Mouse (Mus musculus): ENCODE measurements at regions not wholly inside any gene's neighbourhood (a gene's known extent, or its start where the extent isn't known, plus 50 kb on each side); places are given as distances from the start of the nearest gene placed in this dataset.

DNA sequence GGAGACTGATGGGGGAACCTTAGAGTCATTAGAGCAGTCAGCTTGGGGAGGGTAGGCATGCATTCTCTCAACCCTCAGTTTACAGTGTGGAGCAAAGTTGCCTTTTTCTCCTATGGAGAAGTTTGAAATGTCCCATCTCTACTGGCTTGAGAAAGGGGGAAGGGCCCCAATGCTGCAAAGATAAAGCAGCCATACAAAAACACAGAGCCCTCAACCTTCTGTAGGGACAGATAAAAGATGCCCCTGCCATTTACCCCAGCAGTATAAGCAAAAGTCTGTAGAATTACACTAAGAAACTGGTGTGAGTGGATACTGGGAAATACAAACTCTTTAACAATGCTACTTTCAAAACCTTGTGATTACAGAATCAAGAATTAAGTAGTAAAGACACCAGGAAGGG lies 71.9 kb upstream of the Tmem215 start:
- Histone ChIP-seq H3K9ac (replicated peaks; ENCODE audit: low read depth, low read length) (no peak overlapping the region), H3K4me3 (replicated peaks; ENCODE audit: low read length) (no peak overlapping the region), H3K27me3 (replicated peaks; ENCODE audit: control insufficient read depth, insufficient read depth, low read length) (no peaks in the 10 kb centered on the region), H3K4me2 (ENCODE audit: low read length) (no peak overlapping the region), H3K27ac (ENCODE audit: low read length) (no peak overlapping the region), H3K4me1 (replicated peaks; ENCODE audit: control insufficient read depth, insufficient read depth, low read length) (no peaks in the 10 kb centered on the region), H3K36me3 (ENCODE audit: control insufficient read depth, insufficient read depth) (no peaks in the 10 kb centered on the region), H3K9me3 (ENCODE audit: control insufficient read depth, low read length) (no peaks in the 10 kb centered on the region)
- ATAC-seq: no peak

DNA sequence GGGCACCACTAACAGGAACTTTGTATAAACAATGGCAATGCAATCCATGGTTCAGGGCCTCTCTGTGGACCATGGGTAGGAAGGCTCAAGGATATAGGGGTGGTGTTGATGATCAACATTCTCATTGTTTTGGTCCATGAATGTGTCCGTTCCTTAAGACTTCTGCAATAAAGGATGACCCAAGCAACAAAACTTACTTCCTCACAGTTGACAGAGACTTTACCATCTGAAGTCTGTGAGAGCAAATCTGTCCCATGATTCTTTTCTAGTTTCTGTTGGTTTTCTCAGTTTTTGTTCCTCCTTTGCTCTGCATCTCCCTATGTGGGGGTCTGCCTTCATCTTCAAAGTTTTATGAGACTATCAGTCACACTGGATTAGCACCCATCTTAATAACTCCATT lies 81.8 kb upstream of the Tmem215 start:
- no peak overlapping the region for H3K27ac ChIP-seq (ENCODE audit: low read length)
- ATAC-seq: no peak
- no peaks in the 10 kb centered on the region for H3K9me3 ChIP-seq (ENCODE audit: control insufficient read depth, low read length)
- no peak overlapping the region for H3K9ac ChIP-seq (replicated peaks; ENCODE audit: low read depth, low read length)
- H3K4me1 ChIP-seq (replicated peaks; ENCODE audit: control insufficient read depth, insufficient read depth, low read length): no peaks in the 10 kb centered on the region
- H3K36me3 ChIP-seq (ENCODE audit: control insufficient read depth, insufficient read depth): no peaks in the 10 kb centered on the region
- no peak overlapping the region for H3K4me2 ChIP-seq (ENCODE audit: low read length)
- no peak overlapping the region for H3K4me3 ChIP-seq (replicated peaks; ENCODE audit: low read length)
- whole genome bisulfite sequencing: 82% methylated on average over 1 of the region's 1 CpGs
- H3K27me3 ChIP-seq (replicated peaks; ENCODE audit: control insufficient read depth, insufficient read depth, low read length): no peaks in the 10 kb centered on the region

DNA sequence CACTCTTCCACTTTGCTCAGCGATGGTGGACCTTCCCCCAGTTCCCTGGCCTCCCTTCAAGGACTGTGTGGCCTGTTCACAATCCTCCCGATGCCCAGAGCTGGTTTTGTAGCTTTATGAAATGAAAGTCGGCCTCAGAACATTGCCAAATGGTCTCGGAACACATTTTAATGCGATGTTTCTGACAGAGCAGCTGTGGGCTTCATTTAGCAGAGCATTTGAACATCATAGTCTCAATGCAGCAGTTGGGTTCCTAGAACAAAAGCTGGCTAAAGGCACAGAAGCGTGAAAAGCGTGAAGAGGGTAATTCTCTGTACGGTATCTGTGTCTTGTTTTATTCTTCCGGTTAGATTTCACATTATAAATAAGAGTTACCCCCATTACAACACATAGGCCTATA lies 86.7 kb upstream of the Tmem215 start:
- Histone ChIP-seq H3K4me3 (replicated peaks; ENCODE audit: low read length) (no peak overlapping the region), H3K4me2 (ENCODE audit: low read length) (no peak overlapping the region), H3K27ac (ENCODE audit: low read length) (no peak overlapping the region), H3K36me3 (ENCODE audit: control insufficient read depth, insufficient read depth) (no peaks in the 10 kb centered on the region), H3K27me3 (replicated peaks; ENCODE audit: control insufficient read depth, insufficient read depth, low read length) (no peaks in the 10 kb centered on the region), H3K4me1 (replicated peaks; ENCODE audit: control insufficient read depth, insufficient read depth, low read length) (no peaks in the 10 kb centered on the region), H3K9ac (replicated peaks; ENCODE audit: low read depth, low read length) (no peak overlapping the region), H3K9me3 (ENCODE audit: control insufficient read depth, low read length) (no peaks in the 10 kb centered on the region)
- WGBS: 50% methylated on average over 9 of the region's 9 CpGs
- ATAC-seq: no peak

DNA sequence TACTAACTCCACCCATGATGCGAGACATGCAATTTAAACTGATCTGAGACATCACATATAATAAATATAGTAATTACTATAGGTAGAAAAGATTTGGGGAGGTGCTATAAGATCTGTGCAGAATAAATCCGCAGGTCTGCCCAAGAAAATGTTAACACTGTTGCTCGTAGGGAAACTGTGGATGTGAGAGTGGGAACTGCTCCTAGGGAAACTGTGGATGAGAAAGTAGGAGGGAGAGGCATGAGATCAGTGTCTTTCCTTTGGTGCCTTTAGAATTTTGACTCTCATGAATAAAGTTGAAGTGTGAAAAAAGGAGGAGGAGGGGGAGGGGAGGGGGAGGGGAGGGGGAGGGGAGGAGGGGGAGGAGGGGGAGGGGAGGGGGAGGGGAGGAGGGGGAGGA lies 87.3 kb upstream of the Tmem215 start:
- Histone ChIP-seq H3K4me3 (replicated peaks; ENCODE audit: low read length) (no peak overlapping the region), H3K27ac (ENCODE audit: low read length) (no peak overlapping the region), H3K27me3 (replicated peaks; ENCODE audit: control insufficient read depth, insufficient read depth, low read length) (no peaks in the 10 kb centered on the region), H3K36me3 (ENCODE audit: control insufficient read depth, insufficient read depth) (no peaks in the 10 kb centered on the region), H3K4me1 (replicated peaks; ENCODE audit: control insufficient read depth, insufficient read depth, low read length) (no peaks in the 10 kb centered on the region), H3K9me3 (ENCODE audit: control insufficient read depth, low read length) (no peaks in the 10 kb centered on the region), H3K9ac (replicated peaks; ENCODE audit: low read depth, low read length) (no peak overlapping the region), H3K4me2 (ENCODE audit: low read length) (no peak overlapping the region)
- 92% methylated on average over 3 of the region's 3 CpGs for WGBS
- no peak for ATAC-seq

DNA sequence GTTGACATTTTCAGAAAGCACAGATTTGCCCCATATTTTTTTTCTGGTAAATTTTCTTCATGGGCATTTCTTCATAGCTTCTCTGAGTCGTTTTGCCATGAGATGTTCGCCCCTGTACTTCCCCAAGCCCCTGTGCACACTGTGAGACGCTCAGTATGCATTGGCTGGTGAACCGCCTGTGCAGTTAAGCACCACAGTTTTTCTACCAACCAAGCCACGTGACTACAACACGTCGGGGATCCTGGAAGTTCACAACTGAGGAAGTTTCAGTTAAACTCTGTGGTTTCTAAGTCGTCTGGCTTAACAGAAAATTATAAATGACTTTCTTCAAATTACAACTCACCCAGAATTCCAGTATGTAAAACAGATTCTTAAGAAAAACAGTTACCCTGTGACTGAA lies 91.7 kb upstream of the Tmem215 start:
- no peaks in the 10 kb centered on the region for H3K9me3 ChIP-seq (ENCODE audit: control insufficient read depth, low read length)
- no peak overlapping the region for H3K27ac ChIP-seq (ENCODE audit: low read length)
- no peak overlapping the region for H3K4me3 ChIP-seq (replicated peaks; ENCODE audit: low read length)
- H3K4me1 ChIP-seq (replicated peaks; ENCODE audit: control insufficient read depth, insufficient read depth, low read length): peaks cover 8% of the 10 kb centered on the region; the same call in 1 of the 2 replicates
- no peaks in the 10 kb centered on the region for H3K27me3 ChIP-seq (replicated peaks; ENCODE audit: control insufficient read depth, insufficient read depth, low read length)
- 85% methylated on average over 8 of the region's 8 CpGs for WGBS
- no peak for ATAC-seq
- no peak overlapping the region for H3K9ac ChIP-seq (replicated peaks; ENCODE audit: low read depth, low read length)
- no peak overlapping the region for H3K4me2 ChIP-seq (ENCODE audit: low read length)
- no peaks in the 10 kb centered on the region for H3K36me3 ChIP-seq (ENCODE audit: control insufficient read depth, insufficient read depth)

DNA sequence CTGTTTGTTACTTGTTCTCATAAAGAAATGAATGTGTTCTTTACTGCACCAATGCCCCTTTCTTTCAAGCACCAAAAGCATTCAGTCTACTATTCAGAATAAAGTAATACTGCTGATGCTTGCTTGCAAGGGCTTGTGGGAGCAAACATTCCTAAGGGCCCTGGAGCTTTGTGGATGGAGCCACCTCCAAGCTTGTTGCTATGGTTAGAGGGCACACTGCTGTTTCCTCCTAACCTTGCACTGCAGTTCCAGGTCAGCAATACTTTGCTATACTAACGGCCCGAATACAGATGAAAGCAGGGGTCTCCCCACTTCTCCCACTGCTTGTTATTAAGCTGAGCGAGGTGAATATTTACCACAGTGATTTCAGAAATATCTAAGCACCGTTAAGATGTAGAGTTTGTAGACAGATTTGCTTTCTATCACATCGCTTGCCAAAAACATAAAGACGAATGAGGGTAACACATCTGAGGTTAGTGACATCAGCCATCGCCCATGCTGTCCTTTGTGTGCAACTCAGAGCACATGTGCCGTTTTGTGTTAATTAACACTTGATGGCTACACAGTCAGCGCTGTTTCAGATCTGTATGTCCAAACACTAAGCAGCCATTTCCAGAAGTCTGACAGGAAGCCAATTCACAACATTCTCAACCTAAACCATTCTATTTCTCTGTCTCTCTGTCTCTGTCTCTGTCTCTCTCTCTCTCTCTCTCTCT lies 96.4 kb upstream of the Ndufb6 start:
- WGBS: 32% methylated on average over 9 of the region's 9 CpGs
- peaks cover 8% of the 10 kb centered on the region; the same call in 1 of the 2 replicates for H3K4me1 ChIP-seq (replicated peaks; ENCODE audit: control insufficient read depth, insufficient read depth, low read length)
- ATAC-seq: peak; percentile 71

DNA sequence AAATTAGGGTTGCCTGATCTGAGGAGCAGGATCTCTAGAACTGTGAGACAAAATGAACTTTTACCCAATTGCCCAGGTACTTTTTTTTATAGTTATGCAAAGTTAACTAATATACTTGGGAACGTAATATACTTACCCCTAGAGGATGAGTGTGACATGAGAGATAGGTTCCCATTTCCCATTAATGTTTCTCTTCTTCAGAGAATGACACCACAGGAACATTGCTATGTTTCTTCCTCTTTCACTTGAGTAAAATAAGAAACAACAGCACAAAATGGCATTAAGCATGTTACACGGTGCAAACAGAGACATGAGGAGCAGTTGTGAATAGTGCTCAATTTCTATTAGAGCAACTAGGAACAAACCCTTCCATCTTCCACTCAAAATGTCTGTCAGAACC lies 95.0 kb upstream of the Ndufb6 start:
- peaks cover 8% of the 10 kb centered on the region; the same call in 1 of the 2 replicates for H3K4me1 ChIP-seq (replicated peaks; ENCODE audit: control insufficient read depth, insufficient read depth, low read length)
- H3K4me2 ChIP-seq (ENCODE audit: low read length): no peak overlapping the region
- H3K4me3 ChIP-seq (replicated peaks; ENCODE audit: low read length): no peak overlapping the region
- WGBS: 87% methylated on average over 2 of the region's 2 CpGs
- H3K36me3 ChIP-seq (ENCODE audit: control insufficient read depth, insufficient read depth): no peaks in the 10 kb centered on the region
- no peak for ATAC-seq
- H3K9ac ChIP-seq (replicated peaks; ENCODE audit: low read depth, low read length): no peak overlapping the region
- H3K27me3 ChIP-seq (replicated peaks; ENCODE audit: control insufficient read depth, insufficient read depth, low read length): no peaks in the 10 kb centered on the region
- no peak overlapping the region for H3K27ac ChIP-seq (ENCODE audit: low read length)
- H3K9me3 ChIP-seq (ENCODE audit: control insufficient read depth, low read length): no peaks in the 10 kb centered on the region

More for the DNA sequence above, 96.4 kb upstream of the Ndufb6 start:
- Histone ChIP-seq H3K9ac (replicated peaks; ENCODE audit: low read depth, low read length) (no peak overlapping the region), H3K4me3 (replicated peaks; ENCODE audit: low read length) (no peak overlapping the region), H3K27ac (ENCODE audit: low read length) (no peak overlapping the region), H3K4me2 (ENCODE audit: low read length) (no peak overlapping the region), H3K9me3 (ENCODE audit: control insufficient read depth, low read length) (no peaks in the 10 kb centered on the region), H3K36me3 (ENCODE audit: control insufficient read depth, insufficient read depth) (no peaks in the 10 kb centered on the region), H3K27me3 (replicated peaks; ENCODE audit: control insufficient read depth, insufficient read depth, low read length) (no peaks in the 10 kb centered on the region)

DNA sequence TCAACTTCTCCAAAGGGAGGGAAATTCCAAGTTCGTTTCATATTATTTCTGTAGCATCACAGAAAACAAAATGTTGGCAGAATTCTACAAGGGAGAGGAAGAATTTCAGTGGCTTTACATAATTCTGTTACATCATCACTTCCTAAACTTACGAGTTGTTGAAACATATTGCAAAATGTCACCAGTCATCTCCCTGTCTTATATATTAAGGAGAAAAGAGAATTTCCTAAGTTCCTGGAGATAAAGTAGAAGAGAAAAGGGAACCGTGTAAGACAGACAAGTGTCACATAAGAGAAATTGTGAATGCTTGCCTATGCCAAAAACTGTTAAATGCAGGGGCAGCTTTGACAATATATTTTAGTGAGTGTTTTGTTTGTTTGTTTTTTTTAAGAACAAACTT lies 85.1 kb upstream of the Ndufb6 start:
- no peaks in the 10 kb centered on the region for H3K4me1 ChIP-seq (replicated peaks; ENCODE audit: control insufficient read depth, insufficient read depth, low read length)
- H3K27ac ChIP-seq (ENCODE audit: low read length): no peak overlapping the region
- WGBS: 83% methylated on average over 3 of the region's 3 CpGs
- no peak overlapping the region for H3K4me3 ChIP-seq (replicated peaks; ENCODE audit: low read length)
- no peaks in the 10 kb centered on the region for H3K9me3 ChIP-seq (ENCODE audit: control insufficient read depth, low read length)
- no peak for ATAC-seq
- no peaks in the 10 kb centered on the region for H3K36me3 ChIP-seq (ENCODE audit: control insufficient read depth, insufficient read depth)
- H3K4me2 ChIP-seq (ENCODE audit: low read length): no peak overlapping the region
- H3K27me3 ChIP-seq (replicated peaks; ENCODE audit: control insufficient read depth, insufficient read depth, low read length): no peaks in the 10 kb centered on the region
- no peak overlapping the region for H3K9ac ChIP-seq (replicated peaks; ENCODE audit: low read depth, low read length)

DNA sequence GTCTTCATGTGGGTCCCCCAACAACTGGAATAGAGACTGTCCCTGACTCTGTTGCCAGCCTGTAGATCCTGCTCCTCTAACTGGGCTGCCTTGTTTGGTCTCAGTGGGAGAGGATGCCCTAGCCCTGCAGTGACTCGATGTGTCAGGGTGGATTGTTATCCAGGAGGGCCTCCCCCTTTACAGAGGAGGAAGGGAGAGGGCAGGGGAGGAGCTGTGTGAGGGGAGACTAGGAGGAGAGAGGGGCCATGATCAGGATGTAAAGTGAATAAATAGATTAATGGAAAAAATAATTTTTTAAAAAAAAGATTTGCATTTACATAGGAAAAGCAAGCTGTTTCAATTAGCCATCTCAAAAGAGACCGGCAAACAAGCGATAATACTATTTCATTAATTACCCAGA lies 80.1 kb upstream of the Ndufb6 start:
- H3K27ac ChIP-seq (ENCODE audit: low read length): no peak overlapping the region
- H3K4me2 ChIP-seq (ENCODE audit: low read length): no peak overlapping the region
- no peaks in the 10 kb centered on the region for H3K9me3 ChIP-seq (ENCODE audit: control insufficient read depth, low read length)
- H3K27me3 ChIP-seq (replicated peaks; ENCODE audit: control insufficient read depth, insufficient read depth, low read length): no peaks in the 10 kb centered on the region
- H3K9ac ChIP-seq (replicated peaks; ENCODE audit: low read depth, low read length): no peak overlapping the region
- H3K36me3 ChIP-seq (ENCODE audit: control insufficient read depth, insufficient read depth): no peaks in the 10 kb centered on the region
- peak; percentile 63 for ATAC-seq
- no peaks in the 10 kb centered on the region for H3K4me1 ChIP-seq (replicated peaks; ENCODE audit: control insufficient read depth, insufficient read depth, low read length)
- no peak overlapping the region for H3K4me3 ChIP-seq (replicated peaks; ENCODE audit: low read length)
- 30% methylated on average over 3 of the region's 3 CpGs for WGBS

Data from forebrain, embryonic 16.5 days (tissue).